Mouse (Mus musculus) layer of hippocampus, adult 18-20 months (tissue): Measurements from ENCODE around the gene Maml2. TPM values are rescaled to one million over a fixed set of nuclear protein-coding genes. Genes with fewer than 3 reads are reported as not detected.

Source experiments
- DNase-seq, 2 experiments: peaks; one replicate each; pipeline ENCODE4 v3.0.0; 2022; ENCODE audit warnings: low spot score in 2 of 2
- total RNA-seq, 2 experiments: library from RNA; stranded (reverse); gene quantifications; 2 replicates each; pipeline ENCODE4 v1.2.3; 2021

Gene Maml2
- total RNA-seq, 2 experiments from 2014 or later, result 22.1 to 23.9 TPM

- DNase-seq, result no peak
Observed at GRCm38 (mm10) chr9:13607609-13608185, 309.9 kb downstream of the Maml2 start.

GRCm38 (mm10) chr9:13608532-13609071 lies 310.8 kb downstream of the Maml2 start:
- DNase-seq, result no peak

GRCm38 (mm10) chr9:13611561-13611960 lies 313.8 kb downstream of the Maml2 start:
- DNase-seq, result no peak

DNA sequence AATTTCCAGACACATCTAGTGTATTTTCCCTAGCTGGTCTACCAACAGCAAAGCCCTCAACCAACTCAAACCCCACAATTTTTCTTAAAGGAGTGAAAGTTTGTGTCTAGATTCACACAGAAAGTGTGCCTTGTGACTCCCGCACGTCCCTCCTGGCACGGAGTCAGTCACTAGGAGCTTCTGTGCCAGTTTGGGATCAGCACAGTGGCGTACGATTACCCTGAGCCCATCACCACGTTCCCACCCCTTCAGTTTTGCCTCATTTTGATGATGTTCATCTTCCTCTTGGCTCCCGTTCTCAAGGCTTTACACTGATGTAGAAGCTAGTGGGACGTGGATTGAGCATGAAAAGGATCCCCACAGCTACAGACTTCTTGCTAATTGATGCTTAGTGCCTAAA lies 314.6 kb downstream of the Maml2 start:
- no peak for DNase-seq

DNA sequence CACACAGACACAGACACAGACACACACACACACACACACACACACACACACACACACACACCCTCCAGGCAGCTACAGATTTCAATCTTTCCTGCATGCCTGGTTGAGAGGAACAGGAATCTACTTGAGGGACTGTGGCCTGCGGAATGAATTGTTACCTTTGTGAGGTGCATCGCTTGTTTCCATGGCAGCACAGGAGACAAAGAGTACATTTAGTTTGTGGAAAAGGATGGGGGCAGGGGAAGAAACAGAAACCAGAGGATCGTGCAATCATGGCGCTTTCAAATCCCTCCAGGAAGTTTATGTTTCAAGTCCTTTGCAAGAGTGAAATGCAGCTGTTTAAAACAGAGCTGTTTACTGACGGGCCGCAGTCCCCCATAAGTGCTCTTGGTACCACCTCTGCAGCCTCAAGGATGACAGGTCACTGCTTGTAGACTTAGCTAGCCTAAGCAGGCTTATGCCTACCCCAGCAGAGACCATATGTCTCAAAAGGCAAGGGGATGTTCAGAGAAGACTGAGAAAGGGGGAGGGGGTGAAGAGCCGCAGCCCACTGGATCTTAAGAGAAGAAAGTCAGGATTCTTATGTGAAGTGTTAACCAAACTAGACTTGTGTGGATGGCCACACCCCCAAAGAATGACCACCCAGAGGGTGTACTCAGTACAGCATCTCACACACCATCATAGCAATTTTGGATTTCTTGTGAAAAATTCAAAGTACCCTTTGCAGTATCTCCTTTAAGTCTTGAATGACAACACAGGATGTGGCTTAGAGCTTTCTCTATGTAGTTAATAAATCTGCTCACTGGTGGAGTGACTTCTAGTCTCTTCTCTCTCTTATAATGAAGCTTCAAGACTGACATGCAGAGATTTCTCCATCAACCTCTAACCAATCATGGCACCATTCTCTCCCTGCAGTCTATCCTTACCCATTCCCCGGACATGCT lies 315.8 kb downstream of the Maml2 start:
- no peak for DNase-seq

DNA sequence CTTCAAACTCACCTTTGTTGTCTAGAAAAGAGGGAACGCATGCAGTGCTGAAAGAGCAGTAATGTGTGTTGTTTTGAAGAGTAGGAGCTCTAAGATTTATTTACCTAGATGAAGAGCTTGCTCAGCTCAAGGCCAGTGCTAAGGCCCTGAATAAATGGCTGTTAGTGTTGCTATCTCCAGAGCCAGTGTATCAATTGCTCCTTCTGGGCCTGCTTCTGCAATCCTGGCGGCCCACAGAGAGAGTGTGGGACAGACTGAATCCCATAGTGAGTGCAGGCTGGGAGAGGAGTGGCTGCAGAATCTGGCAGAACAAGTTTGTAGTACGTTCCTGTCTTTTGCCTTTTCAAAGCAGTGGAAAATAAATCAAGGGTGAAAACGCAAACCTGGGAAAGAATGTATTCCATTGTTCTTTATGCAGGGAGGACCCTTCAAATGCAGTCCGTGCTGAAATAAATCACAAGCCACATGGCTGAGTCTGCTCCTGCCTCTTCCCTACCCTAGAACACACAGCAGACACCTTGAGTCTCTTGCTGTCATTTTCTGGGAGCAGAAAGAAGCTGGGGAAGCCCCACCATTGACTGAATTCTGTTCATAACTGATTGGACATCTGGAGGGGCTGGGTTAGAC lies 318.7 kb downstream of the Maml2 start:
- DNase-seq, result no peak

DNA sequence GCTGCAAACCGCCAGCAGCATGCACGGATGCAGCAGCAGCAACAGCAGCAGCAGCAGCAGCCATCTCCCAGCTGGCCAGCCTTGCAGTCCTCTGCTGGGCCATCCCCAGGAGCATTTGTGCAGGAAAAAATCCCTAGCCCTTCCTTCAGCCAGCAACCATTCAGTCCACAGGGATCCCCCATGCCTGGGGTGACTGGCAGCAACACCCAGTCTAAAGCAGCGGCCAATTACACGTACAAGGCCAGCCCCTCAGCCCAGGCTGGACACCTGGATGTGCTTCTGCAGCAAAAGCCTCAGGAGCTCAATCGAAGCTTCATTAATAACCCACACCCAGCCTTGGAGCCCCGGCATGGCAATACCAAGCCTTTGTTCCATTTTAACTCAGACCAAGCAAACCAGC lies 323.0 kb downstream of the Maml2 start:
- no peak for DNase-seq

- DNase-seq, result no peak
Observed at GRCm38 (mm10) chr9:13621941-13622340, 324.2 kb downstream of the Maml2 start.

DNA sequence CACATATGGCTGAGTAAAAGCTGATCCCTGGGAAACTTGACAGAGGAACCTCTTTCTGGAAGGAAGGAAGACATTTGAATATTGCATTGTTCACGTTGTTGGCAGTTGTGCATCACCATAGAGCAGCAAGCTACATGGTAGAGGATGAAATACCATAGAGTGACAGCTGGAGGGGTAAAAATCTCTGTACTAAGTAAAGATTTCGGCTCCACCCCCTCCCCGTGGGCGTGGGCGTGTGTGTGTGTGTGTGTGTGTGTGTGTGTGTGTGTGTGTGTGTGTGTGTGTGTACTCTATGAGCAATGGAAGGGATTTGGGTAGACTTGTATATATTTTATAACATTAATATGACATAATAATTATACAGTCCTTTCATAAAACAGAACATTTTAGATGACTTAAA lies 324.7 kb downstream of the Maml2 start:
- no peak for DNase-seq

GRCm38 (mm10) chr9:13623892-13624422 lies 326.2 kb downstream of the Maml2 start:
- DNase-seq, result no peak

GRCm38 (mm10) chr9:13624780-13625179 lies 327.0 kb downstream of the Maml2 start:
- DNase-seq, result no peak

DNA sequence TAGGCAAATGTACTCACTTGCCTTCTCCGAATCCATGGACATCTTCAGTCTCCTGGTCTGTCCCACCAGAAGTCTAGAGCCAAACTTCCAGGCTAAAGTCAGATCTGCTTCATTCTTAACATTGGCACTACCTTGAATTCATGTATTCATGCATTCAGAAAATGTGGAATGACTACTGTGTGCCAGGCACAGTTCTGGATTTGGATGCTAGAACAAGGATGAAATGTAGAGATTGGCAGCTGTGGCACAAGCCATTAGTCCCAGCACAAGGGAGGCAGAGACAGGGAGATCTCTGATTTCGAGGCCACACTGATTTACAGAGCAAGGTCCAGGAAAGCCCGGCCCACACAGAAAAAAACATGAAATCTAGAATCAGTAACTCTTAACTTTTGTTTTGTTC lies 327.5 kb downstream of the Maml2 start:
- DNase-seq, result no peak

GRCm38 (mm10) chr9:13626480-13626879 lies 328.7 kb downstream of the Maml2 start:
- DNase-seq, result no peak

- no peak for DNase-seq
Observed at GRCm38 (mm10) chr9:13633371-13633770, 335.6 kb downstream of the Maml2 start.

DNA sequence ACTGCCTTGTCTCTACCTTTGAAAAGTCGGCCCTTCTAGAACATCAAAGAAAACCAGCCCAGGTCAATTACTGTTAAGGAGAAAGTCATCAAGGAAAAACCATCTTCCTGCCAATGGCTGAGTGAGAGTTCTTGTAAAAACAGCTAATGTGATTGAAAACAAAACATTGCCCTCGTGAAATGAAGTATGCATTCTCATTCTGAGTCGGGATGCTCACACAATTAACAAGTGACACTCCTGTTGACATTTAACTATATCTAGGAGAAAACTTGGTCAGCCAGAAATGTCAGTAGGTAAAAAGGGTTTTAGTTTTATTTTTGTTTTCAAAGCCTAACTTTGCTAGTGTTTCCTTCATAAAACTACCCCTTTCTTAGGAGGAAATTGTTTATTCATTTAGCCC lies 341.9 kb downstream of the Maml2 start:
- DNase-seq, result no peak

DNA sequence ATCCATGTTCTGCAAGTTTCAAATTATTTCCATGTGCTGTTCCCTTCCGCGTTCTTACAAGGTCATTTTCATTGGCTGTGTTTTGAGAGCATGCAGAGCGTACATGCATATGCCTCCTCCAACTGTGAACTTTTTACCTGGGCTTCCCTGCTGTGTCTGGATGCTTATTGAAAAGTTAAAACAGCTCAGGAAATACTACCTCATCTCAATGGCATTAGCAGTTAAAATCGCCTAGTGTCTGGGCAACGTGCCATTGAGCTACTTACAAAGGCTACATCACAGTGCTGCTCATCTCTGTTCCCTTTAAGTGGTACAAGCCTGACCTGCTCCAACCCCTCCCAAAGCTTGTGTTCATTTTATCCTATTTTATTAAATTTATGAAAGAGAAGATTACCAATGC lies 347.4 kb downstream of the Maml2 start:
- peak in 1 of 2 experiments; percentile 30 for DNase-seq

- DNase-seq, result no peak
Observed at GRCm38 (mm10) chr9:13651065-13651464, 353.3 kb downstream of the Maml2 start.

DNA sequence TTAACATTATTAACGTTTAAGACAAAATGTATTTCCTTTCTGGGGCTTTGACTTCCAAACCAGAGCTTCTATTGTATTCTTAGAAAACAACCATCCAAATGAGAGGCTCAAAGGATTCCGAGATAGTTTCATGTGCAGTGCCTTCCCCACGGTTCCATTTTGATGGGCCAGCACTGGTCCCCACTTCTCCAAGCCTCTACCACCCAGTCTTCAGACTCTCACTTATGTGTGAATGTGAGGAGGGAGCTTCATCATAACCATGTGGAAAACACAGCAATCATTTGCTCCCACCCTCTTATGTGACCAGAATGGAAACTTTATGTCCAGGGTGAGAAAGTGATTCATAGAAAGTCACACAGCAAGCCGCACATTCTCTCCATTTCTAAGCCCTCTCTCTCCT lies 354.1 kb downstream of the Maml2 start:
- DNase-seq, result no peak

- DNase-seq, result peak in 1 of 2 experiments; percentile 20
Observed at GRCm38 (mm10) chr9:13652389-13652877, 354.7 kb downstream of the Maml2 start.

- DNase-seq, result peak in 1 of 2 experiments; percentile 79
Observed at GRCm38 (mm10) chr9:13652917-13653316, 355.2 kb downstream of the Maml2 start.
